Mouse (Mus musculus) erythroblast, embryonic 14.5 days (primary cell): Measurements from ENCODE around the gene Slco2b1.

Experiments
- GATA1 ChIP-seq: IDR thresholded peaks from 2 replicates; pipeline ENCODE4 v1.6.1; 2012; ENCODE audit warnings: low read length, inconsistent platforms, mixed read lengths
- TAL1 ChIP-seq: IDR thresholded peaks from 3 replicates; pipeline ENCODE4 v1.6.1; 2012; ENCODE audit warnings: low read length, inconsistent platforms, mixed read lengths

DNA sequence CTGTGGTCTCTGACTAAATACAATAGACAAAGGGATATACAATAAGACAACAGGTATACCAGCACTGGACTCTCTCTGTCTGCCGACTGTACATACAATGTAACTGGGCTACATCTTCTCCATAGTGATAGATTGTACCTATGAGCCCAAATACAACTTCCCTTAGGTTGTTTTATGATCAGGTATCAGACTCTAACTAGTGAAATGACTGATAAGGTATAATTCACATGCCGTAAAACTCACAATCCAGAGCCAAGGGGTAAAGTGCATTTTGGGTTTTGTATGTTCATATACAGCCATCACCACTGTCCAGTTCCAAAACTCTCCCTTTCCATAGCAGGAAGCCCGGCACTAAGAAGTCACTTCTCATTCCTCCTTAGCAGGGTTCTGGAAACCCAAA lies 17.8 kb downstream of the Slco2b1 start:
- TF ChIP-seq GATA1 (no peak), TAL1 (no peak)
